ENCODE assay signal across 9 mouse cellular contexts in genomic region chr5:118169222-118170221, GRCm38 (mm10). TPM values are rescaled to one million over a fixed set of nuclear protein-coding genes. Genes with fewer than 3 reads are reported as not detected.
DNase-seq lines count a peak whose midpoint lies in the region; ATAC-seq and TF ChIP-seq lines count a peak whose summit lies in the region.
"Had no signal": no experiment of that assay in that cellular context is flagged by ENCODE, and none has a peak within 500 bp of the region (broad histone marks: within the 10 kb centered on the region; RNA-seq: fewer than 3 reads in every experiment).

No protein-coding gene starts in this region.

- no peak overlapping the region for H3K4me3 ChIP-seq in thymus, adult 2 months (ENCODE audit: control insufficient read depth, insufficient read depth, low read length)
- H3K4me3 ChIP-seq in liver, embryonic 13.5 days (replicated peaks) = peak overlapping the region; percentile 41
- H3K4me3 ChIP-seq in small intestine, adult 2 months (ENCODE audit: low read depth, low read length) = peak overlapping the region; percentile 31

- peak overlapping the region; percentile 64 for H3K4me2 ChIP-seq in liver, embryonic 13.5 days

- peaks cover 29% of the 10 kb centered on the region for H3K27me3 ChIP-seq in thymus, adult 2 months (ENCODE audit: control insufficient read depth, insufficient read depth, low read length)
- H3K27me3 ChIP-seq in liver, embryonic 13.5 days = peaks cover 97% of the 10 kb centered on the region
- peaks cover 68% of the 10 kb centered on the region for H3K27me3 ChIP-seq in small intestine, adult 2 months (ENCODE audit: control insufficient read depth, insufficient read depth, low read length)

- no peak for TF ChIP-seq CTCF in thymus, adult 2 months (IDR thresholded peaks at IDR 0.05; ENCODE audit: borderline replicate concordance, control insufficient read depth, extremely low read depth, insufficient read depth, low read length, poor library complexity)
- no peak for TF ChIP-seq CTCF in small intestine, adult 2 months (IDR thresholded peaks at IDR 0.05; ENCODE audit: extremely low read depth, insufficient read length, insufficient replicate concordance, low read depth, low read length)

- H3K36me3 ChIP-seq in thymus, adult 2 months (ENCODE audit: control insufficient read depth, insufficient read depth, low read length) = no peaks in the 10 kb centered on the region
- no peaks in the 10 kb centered on the region for H3K36me3 ChIP-seq in liver, embryonic 13.5 days
- H3K36me3 ChIP-seq in small intestine, adult 2 months (ENCODE audit: control insufficient read depth, insufficient read depth, low read length) = no peaks in the 10 kb centered on the region

- TF ChIP-seq POLR2A in thymus, adult 2 months (IDR thresholded peaks at IDR 0.05; ENCODE audit: control insufficient read depth, extremely low read depth, insufficient read depth, low read length, poor library complexity) = no peak
- TF ChIP-seq POLR2A in small intestine, adult 2 months (IDR thresholded peaks at IDR 0.05; ENCODE audit: low read depth, low read length) = no peak

- DNase-seq in cerebellum, adult 9-10 months = no peak
- peak; percentile 33 for DNase-seq in thymus, adult 2 months
- no peak for DNase-seq in thymus, adult 18-20 months
- DNase-seq in heart, postnatal 4 days = peak; percentile 18
- no peak for DNase-seq in liver, embryonic 13.5 days
- DNase-seq in yolk sac, embryonic 10.5 days (ENCODE audit: low spot score) = no peak

- H3K27ac ChIP-seq in thymus, adult 2 months (ENCODE audit: control insufficient read depth, insufficient read depth, low read length) = no peak overlapping the region
- H3K27ac ChIP-seq in liver, embryonic 13.5 days = no peak overlapping the region
- H3K27ac ChIP-seq in small intestine, adult 2 months (ENCODE audit: insufficient read depth, low read depth, low read length) = no peak overlapping the region

- ATAC-seq in cerebellum, adult (ENCODE audit: insufficient number of reproducible peaks, low FRiP score, low TSS enrichment) = peak; percentile 45; the same call in 1 of the 2 replicates
- no peak for ATAC-seq in liver, embryonic 13.5 days (ENCODE audit: low read depth)

- no peak overlapping the region for H3K9ac ChIP-seq in liver, embryonic 13.5 days

- WGBS in thymus, adult 2 months = 9% methylated on average over 117 of the region's 117 CpGs
- WGBS in liver, embryonic 13.5 days (ENCODE audit: insufficient replicate concordance) = under 1% methylated on average over 117 of the region's 117 CpGs
- whole genome bisulfite sequencing in small intestine, adult 2 months = 6% methylated on average over 115 of the region's 117 CpGs

- peaks cover 17% of the 10 kb centered on the region for H3K4me1 ChIP-seq in thymus, adult 2 months (replicated peaks; ENCODE audit: control insufficient read depth, insufficient read depth, low read length)
- H3K4me1 ChIP-seq in liver, embryonic 13.5 days (replicated peaks) = peaks cover 11% of the 10 kb centered on the region
- peaks cover 13% of the 10 kb centered on the region for H3K4me1 ChIP-seq in small intestine, adult 2 months (ENCODE audit: control insufficient read depth, insufficient read depth, insufficient read length, low read length)

- no peaks in the 10 kb centered on the region for H3K9me3 ChIP-seq in liver, embryonic 13.5 days (replicated peaks)

RNA-seq across cellular contexts. Expression of gene Hrk, which starts 5.1 kb away (rescaled TPM):
- 0.06 and 0.07 TPM in 2 replicates for polyA plus RNA-seq in thymus, adult 2 months (2012; rRNA removed)
- total RNA-seq in heart, postnatal 4 days (2021) = under 1 TPM; 0.09 to 0.31 TPM
- polyA plus RNA-seq in liver, embryonic 13.5 days (2015; fragmentation: Nextera tagmentation; extraction: Ambion mirVana) = 0.01 TPM in 1 of 2 replicates, not detected in the other
- polyA plus RNA-seq in small intestine, adult 2 months (2012; rRNA removed) = not detected in 2 replicates
- polyA plus RNA-seq: spleen, adult 2 months had no signal

RNA-seq across cellular contexts. Expression of gene Fbxw8, which starts 14.3 kb away (rescaled TPM):
- polyA plus RNA-seq in thymus, adult 2 months (2012; rRNA removed) = 18.0 and 20.9 TPM in 2 replicates
- total RNA-seq in heart, postnatal 4 days (2021) = 10 to 100 TPM; 54.9 to 61.1 TPM
- polyA plus RNA-seq in liver, embryonic 13.5 days (2015; fragmentation: Nextera tagmentation; extraction: Ambion mirVana) = 8.7 and 10.0 TPM in 2 replicates
- polyA plus RNA-seq in small intestine, adult 2 months (2012; rRNA removed) = 15.9 and 28.3 TPM in 2 replicates

Comparison
In these comparisons a context has a peak if more than half of its experiments do, and no peak if none do; other contexts are left out.
1. DNase-seq: peak in thymus, adult 2 months (single experiment) and heart, postnatal 4 days (single experiment); none in cerebellum, adult 9-10 months (single experiment), thymus, adult 18-20 months (0 of 2), liver, embryonic 13.5 days (single experiment) and yolk sac, embryonic 10.5 days (single experiment).